Mouse (Mus musculus) forebrain, embryonic 13.5 days (tissue): ENCODE data around the gene Akp3. TPM values are rescaled to one million over a fixed set of nuclear protein-coding genes. Genes with fewer than 3 reads are reported as not detected.

Experiments used
- ATAC-seq: fragments of 200-750 bp; cut with Nextera tagmentation; 2 replicates; pipeline ENCODE4 v1.8.0; 2017
- H3K27ac ChIP-seq: fragments of 300-500 bp; sonication (generic); 2 replicates; pipeline ENCODE4 v1.5.1; 2015; ENCODE audit warnings: inconsistent platforms, mild to moderate bottlenecking, moderate library complexity
- H3K27me3 ChIP-seq: fragments of 300-500 bp; sonication (generic); 2 replicates; pipeline ENCODE4 v1.6.1; 2015; ENCODE audit warnings: mild to moderate bottlenecking, inconsistent platforms
- H3K36me3 ChIP-seq: fragments of 300-500 bp; sonication (generic); 2 replicates; pipeline ENCODE4 v1.6.1; 2015; ENCODE audit warnings: mild to moderate bottlenecking, inconsistent platforms; ENCODE audit not compliant: poor library complexity, severe bottlenecking
- H3K4me1 ChIP-seq: fragments of 300-500 bp; sonication (generic); 2 replicates; pipeline ENCODE4 v1.6.1; 2015; ENCODE audit warnings: inconsistent platforms
- H3K4me2 ChIP-seq: fragments of 300-500 bp; sonication (generic); 2 replicates; pipeline ENCODE4 v1.6.1; 2015; ENCODE audit warnings: inconsistent platforms, mild to moderate bottlenecking, moderate library complexity
- H3K4me3 ChIP-seq: fragments of 300-500 bp; sonication (generic); 2 replicates; pipeline ENCODE4 v1.5.1; 2015; ENCODE audit warnings: mild to moderate bottlenecking, inconsistent platforms
- H3K9ac ChIP-seq: fragments of 300-500 bp; sonication (generic); 2 replicates; pipeline ENCODE4 v1.6.1; 2015; ENCODE audit warnings: mild to moderate bottlenecking, inconsistent platforms
- H3K9me3 ChIP-seq: fragments of 300-500 bp; sonication (generic); replicated peaks from 2 replicates; pipeline ENCODE4 v1.6.1; 2016; ENCODE audit warnings: inconsistent platforms
- WGBS: fragments of 180-500 bp; shearing (Covaris S2); methylation state at CpG from one replicate; pipeline ENCODE4 v1.1.7; 2015; 5-methylcytosine and 5-hydroxymethylcytosine counted together
- polyA plus RNA-seq: library from polyadenylated mRNA; unstranded; fragments of >200 nt; fragmentation: Nextera tagmentation; extraction: Ambion mirVana; gene quantifications from 2 replicates; pipeline ENCODE4 v1.2.1, GENCODE M21; 2015

The Akp3 gene
- polyA plus RNA-seq, 1 experiment from 2014 or later, result not detected

DNA sequence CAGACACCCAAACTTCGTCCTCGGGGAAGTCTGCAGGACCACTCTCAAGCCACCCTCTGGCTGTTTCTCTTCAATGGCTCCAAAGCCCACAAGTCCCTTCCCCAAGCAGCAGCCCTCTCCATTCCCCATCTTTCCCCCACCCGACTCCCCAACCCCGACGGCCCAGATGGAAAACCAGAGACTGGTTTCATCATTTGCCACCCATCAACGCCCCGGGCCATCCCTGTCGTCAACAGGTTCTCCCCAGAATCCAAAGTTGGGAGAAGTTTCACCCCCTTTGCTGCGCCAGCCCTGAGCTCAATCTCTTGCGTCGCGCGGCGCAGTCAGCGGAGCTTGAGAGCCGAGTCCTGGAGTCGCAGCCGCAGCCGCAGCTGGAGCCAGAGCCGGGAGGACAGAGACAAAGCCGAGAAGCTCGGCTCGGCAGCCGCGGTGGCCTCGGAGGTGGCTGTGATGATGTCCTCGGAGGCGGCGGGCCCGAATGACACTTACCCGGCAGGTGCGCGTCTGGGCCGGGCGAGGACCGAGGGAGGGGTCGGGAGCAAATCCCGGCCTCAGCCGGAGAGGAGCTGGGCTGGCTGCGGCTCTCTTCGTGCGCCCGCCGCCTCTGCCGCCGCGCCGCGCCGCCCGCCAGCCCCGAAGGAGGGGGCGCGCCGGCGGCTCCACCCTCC lies 30.9 kb downstream of the Akp3 start:
- Histone ChIP-seq H3K27ac (no peak overlapping the region), H3K4me2 (peak overlapping the region; percentile 69)

DNA sequence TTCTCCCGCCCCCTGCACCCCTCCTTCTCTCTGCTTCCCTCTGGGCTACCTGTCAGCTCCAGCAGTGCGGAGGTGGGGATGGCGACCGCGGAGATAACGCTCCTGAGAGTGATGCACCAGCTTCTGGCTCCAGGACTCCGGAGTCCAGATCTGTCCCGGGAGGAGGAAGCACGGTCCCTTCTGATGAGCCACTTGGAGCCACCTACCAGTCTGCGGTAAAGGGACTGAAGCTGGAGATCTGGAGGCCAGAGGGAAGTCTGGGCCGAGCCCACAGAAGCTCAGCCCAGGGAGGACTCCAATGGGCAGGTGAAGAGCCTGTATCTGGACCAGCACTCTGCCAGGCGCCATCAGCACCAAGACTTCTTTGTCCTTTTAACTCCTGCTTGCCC lies 31.4 kb downstream of the Akp3 start, which contains the start of gene Ecel1:
Gene Ecel1, minus strand, starts transcription at position 323 of the 389 bp plus-strand sequence.
- Histone ChIP-seq H3K9ac (peak within 1 kb of the TSS; percentile 64), H3K27ac (no peak within 1 kb of the TSS; the same call in 1 of the 2 replicates), H3K9me3 (no peaks in the 10 kb centered on the region), H3K36me3 (no peaks in the 10 kb centered on the region), H3K4me1 (peaks cover 31% of the 10 kb centered on the region), H3K4me2 (peak within 1 kb of the TSS; percentile 69), H3K27me3 (peaks cover 87% of the 10 kb centered on the region), H3K4me3 (peak within 1 kb of the TSS; percentile 49)
- WGBS, result 2% methylated on average over 10 of the region's 12 CpGs
- ATAC-seq, result no peak; the same call in 1 of the 2 replicates

More for the DNA sequence above, 30.9 kb downstream of the Akp3 start:
- Histone ChIP-seq H3K4me3 (peak overlapping the region; percentile 49), H3K27me3 (peaks cover 92% of the 10 kb centered on the region), H3K36me3 (no peaks in the 10 kb centered on the region), H3K9me3 (no peaks in the 10 kb centered on the region), H3K4me1 (peaks cover 31% of the 10 kb centered on the region), H3K9ac (peak overlapping the region; percentile 64)
- peak; percentile 57 for ATAC-seq
- WGBS, result 1% methylated on average over 30 of the region's 56 CpGs

DNA sequence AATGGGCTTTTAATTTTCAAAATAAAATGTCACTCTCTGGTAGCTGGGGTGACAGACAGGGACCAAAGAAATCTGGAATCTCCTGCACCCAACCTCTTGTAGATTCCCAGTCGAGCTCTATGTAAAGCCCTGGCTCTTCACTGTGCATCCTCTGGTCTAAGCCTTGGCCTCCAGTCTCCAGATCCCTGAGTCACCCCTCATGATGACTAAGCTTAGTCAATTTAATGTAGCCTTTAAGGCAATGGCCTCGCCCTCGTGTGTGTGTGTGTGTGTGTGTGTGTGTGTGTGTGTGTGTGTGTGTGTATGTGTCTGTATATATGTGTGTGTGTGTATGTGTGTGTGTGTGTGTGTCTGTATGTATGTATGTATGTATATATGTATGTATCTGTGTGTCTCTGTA lies 34.6 kb downstream of the Akp3 start:
- Histone ChIP-seq H3K9ac (no peak overlapping the region), H3K4me1 (peaks cover 29% of the 10 kb centered on the region), H3K36me3 (no peaks in the 10 kb centered on the region), H3K27me3 (peaks cover 55% of the 10 kb centered on the region), H3K4me2 (no peak overlapping the region), H3K9me3 (no peaks in the 10 kb centered on the region), H3K27ac (no peak overlapping the region), H3K4me3 (no peak overlapping the region)
- ATAC-seq, result no peak
- 82% methylated on average over 3 of the region's 3 CpGs for WGBS

DNA sequence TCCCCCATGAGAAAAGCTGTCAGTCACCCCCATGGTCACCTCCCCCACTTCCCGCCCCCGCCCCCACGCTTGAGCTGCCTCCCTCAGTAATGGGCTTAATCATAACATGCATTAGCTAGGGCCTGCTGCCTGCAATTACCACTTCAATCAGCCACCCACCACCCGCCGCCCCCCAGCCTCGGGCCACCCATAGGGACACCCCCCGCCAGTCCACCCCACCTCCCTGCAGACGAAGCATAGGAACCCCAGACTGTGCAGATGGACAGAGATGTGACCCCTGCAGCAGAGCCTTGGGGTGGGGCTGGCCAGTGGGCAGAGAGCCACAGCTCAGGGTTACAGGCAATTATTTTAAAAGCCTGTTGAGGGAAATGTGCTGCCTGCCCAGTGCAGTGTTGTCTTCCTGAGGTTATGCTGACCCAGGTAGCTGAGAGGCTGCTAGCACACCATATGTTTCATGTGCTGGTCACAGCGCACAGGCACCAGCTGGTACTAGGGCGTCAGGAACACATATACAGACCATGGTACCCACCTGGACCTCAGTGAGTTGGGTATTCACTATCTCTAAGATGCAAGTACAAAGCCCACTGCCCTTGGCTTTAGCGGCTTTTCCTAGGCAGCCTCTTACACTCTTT lies 39.5 kb downstream of the Akp3 start:
- H3K27me3 ChIP-seq, result peaks cover 9% of the 10 kb centered on the region; the same call in 1 of the 2 replicates
- no peak overlapping the region for H3K9ac ChIP-seq
- ATAC-seq, result peak; percentile 42; the same call in 1 of the 2 replicates
- peak overlapping the region; percentile 49 for H3K27ac ChIP-seq
- peak overlapping the region; percentile 10; the same call in 1 of the 2 replicates for H3K4me2 ChIP-seq
- H3K36me3 ChIP-seq, result no peaks in the 10 kb centered on the region
- H3K9me3 ChIP-seq, result no peaks in the 10 kb centered on the region
- H3K4me3 ChIP-seq, result no peak overlapping the region
- H3K4me1 ChIP-seq, result peaks cover 32% of the 10 kb centered on the region
- WGBS, result 37% methylated on average over 11 of the region's 11 CpGs

DNA sequence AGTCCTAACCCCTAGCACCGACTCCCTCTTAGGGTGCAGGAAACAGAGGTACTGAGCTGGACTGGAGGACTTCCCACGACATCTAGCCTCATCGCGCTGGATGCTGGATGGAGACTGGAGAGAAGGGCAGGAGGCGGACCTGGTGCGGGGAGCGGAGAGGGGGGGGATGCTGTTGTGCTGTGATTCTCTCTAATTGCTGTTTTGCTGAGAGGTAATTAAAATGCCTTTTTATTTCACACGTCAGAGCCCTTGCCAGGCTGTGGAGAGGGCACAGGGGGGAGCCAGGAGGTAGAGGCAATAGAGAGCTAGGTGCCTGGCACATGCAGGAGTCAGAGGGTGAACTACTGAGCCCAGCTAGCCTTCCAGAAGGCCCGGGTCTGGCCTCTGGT lies 40.0 kb downstream of the Akp3 start:
- ATAC-seq, result peak; percentile 29; the same call in 1 of the 2 replicates
- Histone ChIP-seq H3K9ac (no peak overlapping the region), H3K4me3 (no peak overlapping the region), H3K4me2 (peak overlapping the region; percentile 10; the same call in 1 of the 2 replicates), H3K4me1 (peaks cover 38% of the 10 kb centered on the region), H3K9me3 (no peaks in the 10 kb centered on the region), H3K36me3 (no peaks in the 10 kb centered on the region), H3K27ac (peak overlapping the region; percentile 49), H3K27me3 (peaks cover 12% of the 10 kb centered on the region; the same call in 1 of the 2 replicates)
- 29% methylated on average over 9 of the region's 9 CpGs for WGBS

DNA sequence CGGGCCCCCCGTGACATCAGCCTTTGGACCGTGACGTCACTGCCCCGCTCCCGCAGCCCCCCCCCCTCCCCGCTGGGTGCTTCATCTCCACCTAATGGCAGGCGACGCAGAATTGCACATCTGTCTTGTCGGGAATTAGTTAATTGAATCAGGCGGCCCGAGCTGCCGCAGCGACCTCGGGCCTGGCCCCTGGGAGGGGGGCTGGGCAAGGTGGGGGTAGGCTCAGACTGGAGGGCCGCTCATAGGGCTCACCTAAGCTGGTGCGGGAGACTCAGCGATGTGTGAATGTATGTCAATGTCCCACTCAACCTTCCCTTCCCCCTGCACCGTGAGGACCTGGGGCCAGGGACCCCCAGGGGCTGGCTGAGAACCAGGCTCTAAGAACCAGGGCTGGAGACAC lies 45.7 kb downstream of the Akp3 start:
- H3K4me2 ChIP-seq, result peak overlapping the region; percentile 29; the same call in 1 of the 2 replicates
- H3K27ac ChIP-seq, result peak overlapping the region; percentile 57
- 8% methylated on average over 19 of the region's 19 CpGs for WGBS
- no peak for ATAC-seq
- H3K4me1 ChIP-seq, result peaks cover 34% of the 10 kb centered on the region
- no peak overlapping the region for H3K4me3 ChIP-seq
- H3K36me3 ChIP-seq, result no peaks in the 10 kb centered on the region
- peaks cover 21% of the 10 kb centered on the region; the same call in 1 of the 2 replicates for H3K27me3 ChIP-seq
- peak overlapping the region; percentile 5; the same call in 1 of the 2 replicates for H3K9ac ChIP-seq
- no peaks in the 10 kb centered on the region for H3K9me3 ChIP-seq

DNA sequence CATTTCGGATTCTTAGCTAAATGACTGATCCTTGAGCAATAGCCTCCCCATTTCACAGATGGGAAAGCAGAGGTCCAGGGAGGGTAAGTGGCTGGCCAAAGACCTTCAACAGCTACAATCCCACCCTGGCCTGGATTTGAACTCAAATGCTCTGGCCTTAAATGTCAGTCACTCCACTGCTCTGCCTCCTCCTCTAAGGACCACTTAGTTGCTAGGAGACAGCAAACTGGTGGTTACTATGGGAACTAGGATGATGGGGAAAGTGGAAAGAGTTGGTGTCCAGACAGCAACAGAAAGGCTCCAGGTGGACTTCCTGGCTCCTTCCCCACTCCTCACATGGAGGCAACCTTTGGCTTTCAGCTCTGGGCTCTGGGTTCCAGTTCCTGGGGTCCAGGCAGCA lies 46.5 kb downstream of the Akp3 start:
- H3K4me3 ChIP-seq, result no peak overlapping the region
- no peak overlapping the region for H3K4me2 ChIP-seq
- H3K27me3 ChIP-seq, result peaks cover 21% of the 10 kb centered on the region; the same call in 1 of the 2 replicates
- no peak overlapping the region for H3K9ac ChIP-seq
- WGBS, result 94% methylated on average over 1 of the region's 1 CpGs
- H3K36me3 ChIP-seq, result no peaks in the 10 kb centered on the region
- no peaks in the 10 kb centered on the region for H3K9me3 ChIP-seq
- no peak for ATAC-seq
- H3K27ac ChIP-seq, result no peak overlapping the region
- peaks cover 41% of the 10 kb centered on the region for H3K4me1 ChIP-seq

DNA sequence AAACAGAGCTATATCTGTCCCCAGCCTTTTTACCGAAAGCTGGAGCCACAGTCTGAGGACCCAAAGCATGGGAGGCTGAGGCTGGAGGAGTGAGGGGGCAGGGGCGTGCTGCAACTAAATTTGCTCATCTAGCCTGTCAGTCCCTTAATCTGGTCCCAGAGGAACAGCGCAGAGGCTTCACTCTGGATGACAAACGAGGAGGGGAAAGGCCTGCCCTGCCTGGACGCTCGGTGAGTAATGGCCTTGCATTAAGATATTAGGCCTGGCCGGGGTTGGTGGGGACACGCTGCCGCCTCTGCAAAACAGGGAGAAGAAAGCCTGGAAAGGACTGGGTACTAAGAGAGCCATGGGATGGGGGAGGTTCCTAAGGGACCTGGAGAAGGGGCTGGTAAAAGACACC lies 47.5 kb downstream of the Akp3 start:
- Histone ChIP-seq H3K36me3 (no peaks in the 10 kb centered on the region), H3K4me3 (no peak overlapping the region), H3K4me2 (no peak overlapping the region), H3K9me3 (no peaks in the 10 kb centered on the region), H3K4me1 (peaks cover 45% of the 10 kb centered on the region), H3K27me3 (peaks cover 21% of the 10 kb centered on the region; the same call in 1 of the 2 replicates), H3K9ac (no peak overlapping the region), H3K27ac (no peak overlapping the region)
- WGBS, result 58% methylated on average over 9 of the region's 9 CpGs
- no peak for ATAC-seq

DNA sequence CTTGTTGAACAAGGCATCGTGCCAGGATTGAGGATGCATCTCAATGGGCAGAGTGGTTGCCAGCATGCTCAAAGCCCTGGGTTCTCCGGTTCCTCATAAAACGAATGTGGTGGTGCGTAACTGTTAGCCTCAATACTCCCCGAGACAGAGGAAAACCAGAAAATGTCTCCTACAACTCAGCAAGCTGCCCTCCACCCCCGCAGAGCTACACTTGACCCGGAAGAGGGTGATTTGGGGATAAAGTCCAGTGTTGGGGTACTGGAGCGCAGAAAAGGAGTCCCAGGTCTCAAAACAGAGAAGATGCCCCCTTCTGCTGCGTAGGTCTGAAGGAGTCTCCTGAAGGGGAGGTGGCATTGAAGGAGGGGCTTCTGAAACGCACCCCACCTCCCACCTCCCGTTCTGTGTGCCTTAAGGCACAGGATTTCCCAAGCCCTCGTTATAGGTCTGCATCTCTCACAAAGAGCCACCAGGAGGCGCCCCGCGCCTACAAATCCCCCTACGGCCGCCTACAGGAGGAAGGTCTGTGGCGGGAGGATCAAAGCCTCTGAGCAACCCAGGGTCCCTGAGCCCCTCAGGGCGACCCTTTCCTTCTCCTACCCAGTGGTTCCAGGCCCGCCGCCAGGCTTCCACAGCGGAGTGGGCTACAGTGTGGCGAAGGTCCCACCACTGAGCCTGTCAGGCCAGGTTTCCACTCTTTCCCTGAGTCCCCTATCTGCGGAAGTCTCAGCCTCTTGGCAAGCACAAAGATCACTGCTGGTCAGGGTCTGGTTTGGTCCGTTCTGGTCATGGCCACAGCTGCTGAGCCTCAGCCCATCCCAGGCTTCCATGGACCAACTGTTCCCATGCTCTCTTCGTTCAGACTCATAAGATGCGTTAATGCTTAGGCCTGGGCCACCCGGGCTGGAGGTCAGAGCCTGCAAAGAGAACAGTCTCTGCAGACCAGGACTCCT lies 49.5 kb downstream of the Akp3 start:
- no peak overlapping the region for H3K4me3 ChIP-seq

DNA sequence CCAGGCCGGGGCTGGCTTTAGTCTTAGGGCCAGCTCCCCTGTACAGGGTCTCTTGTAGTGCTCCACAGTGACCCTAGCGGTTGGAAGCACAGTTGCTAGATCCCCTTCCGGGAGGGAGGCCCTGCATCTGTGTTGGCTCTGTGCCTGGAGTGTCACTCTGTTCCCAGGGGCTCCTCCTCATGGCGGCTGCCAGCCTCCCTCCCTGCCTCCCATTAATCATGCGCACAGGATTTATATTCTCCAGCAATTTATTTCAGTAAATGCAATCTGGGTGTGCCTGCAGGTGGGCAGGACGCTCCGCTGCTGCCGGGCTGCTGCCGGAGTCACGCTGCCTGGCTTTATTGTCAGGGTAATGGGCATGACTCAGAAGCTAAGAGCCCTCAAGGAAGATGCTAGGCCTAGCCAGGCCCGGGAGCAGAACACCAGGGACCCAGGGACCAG lies 51.1 kb downstream of the Akp3 start:
- H3K4me3 ChIP-seq, result no peak overlapping the region
- peaks cover 22% of the 10 kb centered on the region for H3K4me1 ChIP-seq
- H3K36me3 ChIP-seq, result no peaks in the 10 kb centered on the region
- H3K4me2 ChIP-seq, result peak overlapping the region; percentile 35
- WGBS, result 3% methylated on average over 11 of the region's 11 CpGs
- no peak overlapping the region for H3K9ac ChIP-seq
- H3K27me3 ChIP-seq, result peaks cover 13% of the 10 kb centered on the region; the same call in 1 of the 2 replicates
- ATAC-seq, result peak; percentile 94
- H3K9me3 ChIP-seq, result no peaks in the 10 kb centered on the region
- peak overlapping the region; percentile 62; the same call in 1 of the 2 replicates for H3K27ac ChIP-seq

More for the DNA sequence above, 49.5 kb downstream of the Akp3 start:
- 0 out of 2 replicates have a peak overlapping the region, but pooled peaks have one; percentile 21 for H3K9ac ChIP-seq
- H3K27me3 ChIP-seq, result peaks cover 19% of the 10 kb centered on the region; the same call in 1 of the 2 replicates
- 27% methylated on average over 28 of the region's 28 CpGs for WGBS
- H3K4me1 ChIP-seq, result peaks cover 37% of the 10 kb centered on the region
- H3K9me3 ChIP-seq, result no peaks in the 10 kb centered on the region
- no peak for ATAC-seq
- no peak overlapping the region for H3K4me2 ChIP-seq
- no peak overlapping the region for H3K27ac ChIP-seq
- no peaks in the 10 kb centered on the region for H3K36me3 ChIP-seq
